Mouse (Mus musculus) bone marrow macrophage, adult 2 months (primary cell): ENCODE measurements around the gene Fam126a. TPM values are rescaled to one million over a fixed set of nuclear protein-coding genes. Genes with fewer than 3 reads are reported as not detected.

Experiments used
- H3K27ac ChIP-seq: 2 replicates; pipeline ENCODE4 v1.5.1; 2012; ENCODE audit warnings: low read depth, low read length; ENCODE audit not compliant: insufficient read depth
- H3K4me1 ChIP-seq: 2 replicates; pipeline ENCODE4 v1.6.1; 2012; ENCODE audit warnings: low read length; ENCODE audit not compliant: control insufficient read depth, insufficient read depth
- H3K4me3 ChIP-seq: 2 replicates; pipeline ENCODE4 v1.5.1; 2012; ENCODE audit warnings: mild to moderate bottlenecking, low read length, moderate library complexity; ENCODE audit not compliant: insufficient read depth
- CTCF ChIP-seq: IDR thresholded peaks from 2 replicates; pipeline ENCODE4 v1.5.1; 2012; ENCODE audit warnings: low read depth, mild to moderate bottlenecking, low read length, moderate library complexity
- POLR2A ChIP-seq: IDR thresholded peaks from 2 replicates; pipeline ENCODE4 v1.6.1; 2012; ENCODE audit warnings: mild to moderate bottlenecking, low read depth, low read length, borderline replicate concordance
- polyA plus RNA-seq: library from polyadenylated mRNA; stranded (reverse); fragments of >200 nt; gene quantifications from 2 replicates; pipeline ENCODE4 v1.2.4, GENCODE M21; 2012; ENCODE audit not compliant: missing spikeins, insufficient read depth, insufficient read length

The Fam126a gene
- polyA plus RNA-seq, 1 experiment, result 24.3 TPM

- Histone ChIP-seq H3K4me3 (no peak overlapping the region), H3K4me1 (peaks cover 2% of the 10 kb centered on the region), H3K27ac (no peak overlapping the region)
- no peak for TF ChIP-seq CTCF
- no peak for TF ChIP-seq POLR2A
These were observed 36.3 kb downstream of the Fam126a start for GRCm38 (mm10) chr5:23994231-23994630.

- TF ChIP-seq CTCF, result no peak
- no peak for TF ChIP-seq POLR2A
- no peak overlapping the region for H3K27ac ChIP-seq
These were observed 37.0 kb downstream of the Fam126a start for GRCm38 (mm10) chr5:23993553-23993894.

GRCm38 (mm10) chr5:23992876-23993552, 37.5 kb downstream of the Fam126a start:
- no peak overlapping the region for H3K27ac ChIP-seq
- no peak overlapping the region for H3K4me3 ChIP-seq

More at GRCm38 (mm10) chr5:23993553-23993894, 37.0 kb downstream of the Fam126a start:
- H3K4me1 ChIP-seq, result no peaks in the 10 kb centered on the region
- H3K4me3 ChIP-seq, result no peak overlapping the region

GRCm38 (mm10) chr5:23990001-23990400, 40.5 kb downstream of the Fam126a start:
- TF ChIP-seq POLR2A, result no peak
- TF ChIP-seq CTCF, result no peak
- H3K4me1 ChIP-seq, result no peaks in the 10 kb centered on the region
- no peak overlapping the region for H3K27ac ChIP-seq
- H3K4me3 ChIP-seq, result no peak overlapping the region

More at GRCm38 (mm10) chr5:23992876-23993552, 37.5 kb downstream of the Fam126a start:
- TF ChIP-seq CTCF (no peak), POLR2A (no peak)
- no peaks in the 10 kb centered on the region for H3K4me1 ChIP-seq

- TF ChIP-seq POLR2A (no peak), CTCF (no peak)
- no peaks in the 10 kb centered on the region for H3K4me1 ChIP-seq
- no peak overlapping the region for H3K4me3 ChIP-seq
- no peak overlapping the region for H3K27ac ChIP-seq
These were observed 42.7 kb downstream of the Fam126a start for GRCm38 (mm10) chr5:23987792-23988191.

GRCm38 (mm10) chr5:23982081-23982480, 48.4 kb downstream of the Fam126a start:
- no peak overlapping the region for H3K4me3 ChIP-seq
- no peaks in the 10 kb centered on the region for H3K4me1 ChIP-seq
- no peak overlapping the region for H3K27ac ChIP-seq
- TF ChIP-seq POLR2A, result no peak
- no peak for TF ChIP-seq CTCF

- TF ChIP-seq POLR2A, result no peak
- no peak for TF ChIP-seq CTCF
- Histone ChIP-seq H3K27ac (no peak overlapping the region), H3K4me3 (no peak overlapping the region), H3K4me1 (peaks cover 10% of the 10 kb centered on the region)
These were observed 52.0 kb downstream of the Fam126a start for GRCm38 (mm10) chr5:23978516-23978915.

GRCm38 (mm10) chr5:23974994-23975575, 55.4 kb downstream of the Fam126a start:
- TF ChIP-seq POLR2A (no peak), CTCF (no peak)
- H3K27ac ChIP-seq, result no peak overlapping the region
- no peak overlapping the region for H3K4me3 ChIP-seq
- peaks cover 10% of the 10 kb centered on the region for H3K4me1 ChIP-seq

- Histone ChIP-seq H3K4me3 (no peak overlapping the region), H3K4me1 (no peaks in the 10 kb centered on the region), H3K27ac (no peak overlapping the region)
- no peak for TF ChIP-seq CTCF
- TF ChIP-seq POLR2A, result no peak
These were observed 62.8 kb downstream of the Fam126a start for GRCm38 (mm10) chr5:23967705-23968104.

GRCm38 (mm10) chr5:23964599-23965165, 65.8 kb downstream of the Fam126a start:
- Histone ChIP-seq H3K27ac (no peak overlapping the region), H3K4me3 (no peak overlapping the region), H3K4me1 (no peaks in the 10 kb centered on the region)
- TF ChIP-seq CTCF (no peak), POLR2A (no peak)
